Mouse (Mus musculus) embryonic facial prominence, embryonic 14.5 days (tissue): ENCODE measurements at regions not wholly inside any gene's neighbourhood (a gene's known extent, or its start where the extent isn't known, plus 50 kb on each side); places are given as distances from the start of the nearest gene placed in this dataset.

Experiments used
- ATAC-seq: fragments of 200-750 bp; cut with Nextera tagmentation; 2 replicates; pipeline ENCODE4 v1.8.0; 2017; ENCODE audit warnings: low read depth, moderate number of reproducible peaks, moderate TSS enrichment
- DNase-seq: peaks from one replicate; pipeline ENCODE4 v3.0.0-alpha.2; 2015; ENCODE audit warnings: low spot score
- H3K27ac ChIP-seq: fragments of 300-500 bp; sonication (generic); replicated peaks from 2 replicates; pipeline ENCODE4 v1.5.1; 2014; ENCODE audit warnings: low read depth, mild to moderate bottlenecking, low read length, moderate library complexity
- H3K27me3 ChIP-seq: fragments of 300-500 bp; sonication (generic); replicated peaks from 2 replicates; pipeline ENCODE4 v1.6.1; 2014; ENCODE audit warnings: low read length; ENCODE audit not compliant: control insufficient read depth, insufficient read depth
- H3K36me3 ChIP-seq: fragments of 300-500 bp; sonication (generic); 2 replicates; pipeline ENCODE4 v1.6.1; 2014; ENCODE audit warnings: low read length, mixed read lengths; ENCODE audit not compliant: control insufficient read depth, insufficient read depth
- H3K4me1 ChIP-seq: fragments of 300-500 bp; sonication (generic); 2 replicates; pipeline ENCODE4 v1.6.1; 2014; ENCODE audit warnings: antibody characterized with exemption, low read length; ENCODE audit not compliant: control insufficient read depth, insufficient read depth
- H3K4me2 ChIP-seq: fragments of 300-500 bp; sonication (generic); 2 replicates; pipeline ENCODE4 v1.6.1; 2014; ENCODE audit warnings: low read depth, mild to moderate bottlenecking, low read length, moderate library complexity, mixed read lengths
- H3K4me3 ChIP-seq: fragments of 300-500 bp; sonication (generic); 2 replicates; pipeline ENCODE4 v1.5.1; 2014; ENCODE audit warnings: low read depth, mild to moderate bottlenecking, low read length
- H3K9ac ChIP-seq: fragments of 300-500 bp; sonication (generic); 2 replicates; pipeline ENCODE4 v1.6.1; 2014; ENCODE audit warnings: low read depth, mild to moderate bottlenecking, low read length, moderate library complexity, mixed read lengths
- H3K9me3 ChIP-seq: fragments of 300-500 bp; sonication (generic); 2 replicates; pipeline ENCODE4 v1.6.1; 2016; ENCODE audit warnings: low read length; ENCODE audit not compliant: control insufficient read depth
- WGBS: fragments of 180-500 bp; shearing (Covaris S2); extraction: QIAGEN DNeasy Blood & Tissue Kit; methylation state at CpG from one replicate; pipeline ENCODE4 v1.1.7; 2014; 5-methylcytosine and 5-hydroxymethylcytosine counted together

- H3K4me2 ChIP-seq: no peak overlapping the region
- H3K4me1 ChIP-seq: peaks cover 4% of the 10 kb centered on the region
- no peak overlapping the region for H3K27ac ChIP-seq
- H3K4me3 ChIP-seq: no peak overlapping the region
- DNase-seq: no peak
- H3K9ac ChIP-seq: no peak overlapping the region
- no peaks in the 10 kb centered on the region for H3K9me3 ChIP-seq
- ATAC-seq: no peak
- H3K36me3 ChIP-seq: no peaks in the 10 kb centered on the region
- H3K27me3 ChIP-seq: no peaks in the 10 kb centered on the region
Observed at GRCm38 (mm10) chr10:37911669-37912068, 772.9 kb upstream of the Marcks start.

- Histone ChIP-seq H3K36me3 (no peaks in the 10 kb centered on the region), H3K4me1 (no peaks in the 10 kb centered on the region), H3K27me3 (no peaks in the 10 kb centered on the region), H3K4me3 (no peak overlapping the region), H3K4me2 (no peak overlapping the region), H3K9me3 (no peaks in the 10 kb centered on the region), H3K9ac (no peak overlapping the region), H3K27ac (no peak overlapping the region)
- ATAC-seq (no peak), DNase-seq (no peak)
- WGBS: 51% methylated on average over 2 of the region's 2 CpGs
Observed at GRCm38 (mm10) chr10:37908276-37908675, 769.6 kb upstream of the Marcks start.

- no peaks in the 10 kb centered on the region for H3K27me3 ChIP-seq
- H3K4me3 ChIP-seq: no peak overlapping the region
- peak; percentile 34 for DNase-seq
- 8% methylated on average over 1 of the region's 1 CpGs for WGBS
- 0 out of 2 replicates have a peak, but pooled peaks have one; percentile 44 for ATAC-seq
- no peak overlapping the region for H3K27ac ChIP-seq
- H3K9ac ChIP-seq: no peak overlapping the region
- H3K4me1 ChIP-seq: no peaks in the 10 kb centered on the region
- no peaks in the 10 kb centered on the region for H3K36me3 ChIP-seq
- H3K9me3 ChIP-seq: no peaks in the 10 kb centered on the region
- H3K4me2 ChIP-seq: no peak overlapping the region
Observed at GRCm38 (mm10) chr10:37907731-37908130, 769.0 kb upstream of the Marcks start.

GRCm38 (mm10) chr10:37887961-37888360 lies 749.2 kb upstream of the Marcks start:
- Histone ChIP-seq H3K4me1 (no peaks in the 10 kb centered on the region), H3K27me3 (no peaks in the 10 kb centered on the region), H3K27ac (no peak overlapping the region), H3K4me3 (no peak overlapping the region), H3K4me2 (no peak overlapping the region), H3K9me3 (no peaks in the 10 kb centered on the region), H3K9ac (no peak overlapping the region), H3K36me3 (no peaks in the 10 kb centered on the region)
- ATAC-seq: no peak
- DNase-seq: no peak
- WGBS: 69% methylated on average over 1 of the region's 1 CpGs

- H3K4me3 ChIP-seq: no peak overlapping the region
- WGBS: 78% methylated on average over 5 of the region's 5 CpGs
- H3K9me3 ChIP-seq: no peaks in the 10 kb centered on the region
- H3K9ac ChIP-seq: no peak overlapping the region
- no peaks in the 10 kb centered on the region for H3K4me1 ChIP-seq
- ATAC-seq (no peak), DNase-seq (no peak)
- no peaks in the 10 kb centered on the region for H3K27me3 ChIP-seq
- no peaks in the 10 kb centered on the region for H3K36me3 ChIP-seq
- no peak overlapping the region for H3K4me2 ChIP-seq
- H3K27ac ChIP-seq: no peak overlapping the region
Observed at GRCm38 (mm10) chr10:37880841-37881240, 742.1 kb upstream of the Marcks start.

- Histone ChIP-seq H3K4me2 (no peak overlapping the region), H3K4me3 (no peak overlapping the region), H3K27me3 (no peaks in the 10 kb centered on the region), H3K9ac (no peak overlapping the region), H3K4me1 (no peaks in the 10 kb centered on the region), H3K36me3 (no peaks in the 10 kb centered on the region), H3K9me3 (no peaks in the 10 kb centered on the region), H3K27ac (no peak overlapping the region)
- ATAC-seq (no peak), DNase-seq (no peak)
- WGBS: 89% methylated on average over 2 of the region's 2 CpGs
Observed at GRCm38 (mm10) chr10:37873925-37874324, 735.2 kb upstream of the Marcks start.

- peak; percentile 88 for DNase-seq
Observed at GRCm38 (mm10) chr10:37861001-37861400, 722.3 kb upstream of the Marcks start.

GRCm38 (mm10) chr10:37849291-37849846 lies 710.6 kb upstream of the Marcks start:
- no peak overlapping the region for H3K4me3 ChIP-seq
- no peak overlapping the region for H3K9ac ChIP-seq
- H3K4me1 ChIP-seq: no peaks in the 10 kb centered on the region
- H3K9me3 ChIP-seq: peaks cover 4% of the 10 kb centered on the region; the same call in 1 of the 2 replicates
- WGBS: 67% methylated on average over 1 of the region's 1 CpGs
- no peak for ATAC-seq
- no peak for DNase-seq
- H3K27me3 ChIP-seq: no peaks in the 10 kb centered on the region
- no peak overlapping the region for H3K27ac ChIP-seq
- H3K4me2 ChIP-seq: no peak overlapping the region
- no peaks in the 10 kb centered on the region for H3K36me3 ChIP-seq

More at GRCm38 (mm10) chr10:37861001-37861400, 722.3 kb upstream of the Marcks start:
- peak; percentile 90 for ATAC-seq
- H3K4me1 ChIP-seq: no peaks in the 10 kb centered on the region
- H3K9me3 ChIP-seq: no peaks in the 10 kb centered on the region
- H3K36me3 ChIP-seq: no peaks in the 10 kb centered on the region
- no peak overlapping the region for H3K4me3 ChIP-seq
- no peak overlapping the region for H3K4me2 ChIP-seq
- no peak overlapping the region for H3K9ac ChIP-seq
- peak overlapping the region; percentile 56; the same call in 1 of the 2 replicates for H3K27ac ChIP-seq
- 30% methylated on average over 4 of the region's 4 CpGs for WGBS
- H3K27me3 ChIP-seq: no peaks in the 10 kb centered on the region

- no peaks in the 10 kb centered on the region for H3K4me1 ChIP-seq
- DNase-seq: peak; percentile 33
Observed at GRCm38 (mm10) chr10:37842820-37843219, 704.1 kb upstream of the Marcks start.

More at GRCm38 (mm10) chr10:37842820-37843219, 704.1 kb upstream of the Marcks start:
- Histone ChIP-seq H3K4me3 (no peak overlapping the region), H3K27ac (no peak overlapping the region), H3K9ac (no peak overlapping the region), H3K36me3 (no peaks in the 10 kb centered on the region), H3K9me3 (no peaks in the 10 kb centered on the region), H3K4me2 (no peak overlapping the region), H3K27me3 (no peaks in the 10 kb centered on the region)
- ATAC-seq: peak; percentile 53; the same call in 1 of the 2 replicates
- WGBS: 66% methylated on average over 5 of the region's 5 CpGs
